Mouse (Mus musculus): Measurements from ENCODE around the gene Mroh3.

DNA sequence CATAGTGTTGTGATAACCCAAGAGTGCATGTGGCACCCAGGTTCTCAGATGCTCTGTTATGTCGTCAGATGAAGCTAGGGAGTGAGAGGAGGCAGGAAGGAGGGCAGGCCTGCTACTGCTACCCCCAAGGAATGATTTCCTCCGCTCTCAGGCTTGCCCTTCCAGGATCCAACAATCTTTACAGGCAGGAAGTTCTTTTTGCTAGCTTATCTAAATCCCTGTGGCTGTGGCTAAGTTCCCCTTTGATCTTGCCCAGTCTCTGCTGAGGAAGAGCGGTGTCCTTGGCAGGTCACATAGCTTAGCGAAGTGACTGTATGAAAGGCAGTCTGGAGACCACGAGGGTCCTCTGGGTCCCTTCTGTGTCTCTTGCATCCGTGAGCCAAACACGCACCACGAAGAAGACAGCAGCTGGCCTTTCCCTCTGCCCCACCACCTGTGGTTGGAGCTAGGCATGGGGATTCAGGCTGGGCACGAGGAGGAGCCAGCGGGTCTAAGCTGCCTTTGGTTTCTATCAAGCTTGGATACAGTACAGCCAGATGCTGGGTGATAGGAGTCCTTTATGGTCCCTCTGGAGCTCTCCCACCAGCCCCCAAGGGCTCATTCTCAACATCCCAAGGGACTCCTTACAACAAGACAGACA lies 74.3 kb downstream of the Mroh3 start:
- TF ChIP-seq CTCF (IDR thresholded peaks at IDR 0.05; ENCODE audit: low read depth, low read length): no peak
- no peak for TF ChIP-seq POLR2A (IDR thresholded peaks at IDR 0.05; ENCODE audit: borderline replicate concordance, low read depth, low read length)
